Mouse (Mus musculus) embryonic fibroblast, embryonic 13.5 days (primary cell): ENCODE measurements around the gene Cyb5d1. TPM values are rescaled to one million over a fixed set of nuclear protein-coding genes. Genes with fewer than 3 reads are reported as not detected.

ENCODE experiments used
- H3K27ac ChIP-seq: 2 replicates; pipeline ENCODE4 v1.5.1; 2012; ENCODE audit warnings: low read length, control low read depth, inconsistent platforms; ENCODE audit not compliant: insufficient read depth
- H3K4me1 ChIP-seq: 2 replicates; pipeline ENCODE4 v1.6.1; 2011; ENCODE audit warnings: low read length; ENCODE audit not compliant: control insufficient read depth, insufficient read depth
- H3K4me3 ChIP-seq: 2 replicates; pipeline ENCODE4 v1.5.1; 2011; ENCODE audit warnings: mild to moderate bottlenecking, control low read depth, low read length; ENCODE audit not compliant: insufficient read depth
- CTCF ChIP-seq: IDR thresholded peaks from 2 replicates; pipeline ENCODE4 v1.5.1; 2011; ENCODE audit warnings: mild to moderate bottlenecking, control low read depth, low read length, moderate library complexity, borderline replicate concordance; ENCODE audit not compliant: insufficient read depth
- POLR2A ChIP-seq: IDR thresholded peaks from 2 replicates; pipeline ENCODE4 v1.6.1; 2011; ENCODE audit warnings: low read depth, mild to moderate bottlenecking, control low read depth, low read length, moderate library complexity
- polyA plus RNA-seq: library from polyadenylated mRNA; stranded (reverse); fragments of >200 nt; gene quantifications from 2 replicates; pipeline ENCODE4 v1.2.4, GENCODE M21; 2011; ENCODE audit warnings: low read depth; ENCODE audit not compliant: missing spikeins, insufficient read length

Gene Cyb5d1
- polyA plus RNA-seq, 1 experiment, result 51.0 TPM

- Histone ChIP-seq H3K4me1 (peaks cover 12% of the 10 kb centered on the region), H3K27ac (peak overlapping the region; percentile 96), H3K4me3 (peak overlapping the region; percentile 78)
- TF ChIP-seq POLR2A, result peak; percentile 29
- no peak for TF ChIP-seq CTCF
Observed at GRCm38 (mm10) chr11:69415668-69416451, 20.4 kb upstream of the Cyb5d1 start.

DNA sequence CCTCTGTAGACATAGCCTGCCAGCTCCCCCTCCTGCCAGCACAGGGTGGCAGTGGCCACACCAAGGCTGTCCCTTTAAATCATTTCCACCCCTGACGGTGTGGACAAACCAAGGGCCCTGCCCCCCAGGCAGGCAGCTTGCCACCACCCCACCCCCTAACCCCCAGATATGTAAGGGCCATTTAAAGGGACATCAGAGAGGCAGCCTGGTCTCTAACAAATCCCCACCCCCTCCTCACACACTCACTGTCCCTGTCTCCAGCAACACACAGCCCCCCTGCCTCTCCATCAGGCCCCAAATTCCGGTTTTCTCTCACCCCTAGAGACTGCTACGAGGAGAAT lies 19.9 kb upstream of the Cyb5d1 start:
- Histone ChIP-seq H3K4me1 (peaks cover 12% of the 10 kb centered on the region), H3K27ac (peak overlapping the region; percentile 96)
- TF ChIP-seq POLR2A (no peak; the same call in 1 of the 2 replicates), CTCF (no peak)

GRCm38 (mm10) chr11:69414421-69415326 lies 19.2 kb upstream of the Cyb5d1 start:
- Histone ChIP-seq H3K27ac (peak overlapping the region; percentile 84), H3K4me1 (peaks cover 12% of the 10 kb centered on the region), H3K4me3 (peak overlapping the region; percentile 78)
- TF ChIP-seq POLR2A (peak; percentile 43), CTCF (no peak)

More for the DNA sequence above, 19.9 kb upstream of the Cyb5d1 start:
- peak overlapping the region; percentile 78 for H3K4me3 ChIP-seq

- H3K27ac ChIP-seq, result peak within 1 kb of the TSS; percentile 84
- peaks cover 12% of the 10 kb centered on the region for H3K4me1 ChIP-seq
- peak within 1 kb of the TSS; percentile 2; the same call in 1 of the 2 replicates for H3K4me3 ChIP-seq
Observed at GRCm38 (mm10) chr11:69413221-69414181, 18.1 kb upstream of the Cyb5d1 start, which contains the start of gene Kdm6b. Gene Kdm6b, minus strand, starts transcription at chr11:69413675.

GRCm38 (mm10) chr11:69412548-69412947 lies 17.1 kb upstream of the Cyb5d1 start:
- Histone ChIP-seq H3K4me3 (no peak overlapping the region), H3K27ac (peak overlapping the region; percentile 84), H3K4me1 (peaks cover 12% of the 10 kb centered on the region)
- TF ChIP-seq POLR2A, result no peak
- no peak for TF ChIP-seq CTCF

More at GRCm38 (mm10) chr11:69413221-69414181, 18.1 kb upstream of the Cyb5d1 start, which contains the start of gene Kdm6b:
- peak; percentile 36; the same call in 1 of the 2 replicates for TF ChIP-seq POLR2A
- no peak for TF ChIP-seq CTCF

GRCm38 (mm10) chr11:69411538-69412203 lies 16.2 kb upstream of the Cyb5d1 start:
- Histone ChIP-seq H3K4me1 (peaks cover 12% of the 10 kb centered on the region), H3K4me3 (peak overlapping the region; percentile 87), H3K27ac (peak overlapping the region; percentile 97)
- no peak for TF ChIP-seq CTCF
- peak; percentile 36 for TF ChIP-seq POLR2A

DNA sequence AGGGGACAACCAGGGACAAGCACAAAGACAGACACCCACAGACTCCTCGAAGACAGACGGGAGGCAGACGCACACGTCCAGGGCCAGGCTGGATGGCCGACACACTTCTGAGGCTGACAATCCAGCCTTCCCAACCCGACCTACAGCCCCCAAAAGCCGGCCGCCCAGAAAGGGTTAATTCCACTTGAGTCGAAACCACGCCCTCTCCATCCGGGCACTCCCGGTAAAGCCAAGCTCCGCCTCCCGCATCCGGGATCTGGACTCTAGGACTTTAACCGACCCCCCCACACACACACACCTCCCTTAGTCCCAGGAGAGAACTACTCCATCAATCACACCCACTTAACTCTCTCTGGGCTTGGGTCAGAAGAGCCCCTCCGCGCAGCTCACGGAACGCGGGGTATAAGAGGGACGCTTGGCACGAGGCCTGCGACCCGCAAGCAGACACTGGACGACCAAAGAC lies 15.7 kb upstream of the Cyb5d1 start:
- H3K27ac ChIP-seq, result peak overlapping the region; percentile 97
- peak overlapping the region; percentile 87 for H3K4me3 ChIP-seq
- TF ChIP-seq POLR2A, result no peak; the same call in 1 of the 2 replicates
- TF ChIP-seq CTCF, result no peak
- peaks cover 12% of the 10 kb centered on the region for H3K4me1 ChIP-seq

- H3K27ac ChIP-seq, result peak overlapping the region; percentile 97
- peak overlapping the region; percentile 87 for H3K4me3 ChIP-seq
- peaks cover 12% of the 10 kb centered on the region for H3K4me1 ChIP-seq
- TF ChIP-seq POLR2A (peak; percentile 59), CTCF (no peak)
Observed at GRCm38 (mm10) chr11:69410310-69411072, 15.1 kb upstream of the Cyb5d1 start.
